ENCODE assay signal across 8 mouse cellular contexts in genomic region chr2:170205591-170206441, GRCm38 (mm10). TPM values are rescaled to one million over a fixed set of nuclear protein-coding genes. Genes with fewer than 3 reads are reported as not detected.
DNase-seq lines count a peak whose midpoint lies in the region.

No protein-coding gene starts in this region.

- no peaks in the 10 kb centered on the region for H3K36me3 ChIP-seq in midbrain, embryonic 10.5 days

- peaks cover 37% of the 10 kb centered on the region for H3K4me1 ChIP-seq in midbrain, embryonic 10.5 days

- DNase-seq in CD4-positive helper T cell, adult 2 months (ENCODE audit: low read depth, low spot score), result peak; percentile 83
- peak; percentile 83 for DNase-seq in R1 (ENCODE audit: low read depth, low spot score)
- peak; percentile 62 for DNase-seq in forelimb bud, embryonic 11.5 days (ENCODE audit: low read depth, low spot score)
- peak; percentile 59 for DNase-seq in kidney, postnatal 10 days
- peak; percentile 51 for DNase-seq in midbrain, embryonic 10.5 days (ENCODE audit: low spot score)
- DNase-seq in thymus, postnatal 10 days (ENCODE audit: low spot score in 2 of 2), result peak; percentile 47 to 52
- DNase-seq in frontal cortex, postnatal 36 days (ENCODE audit: low spot score in 2 of 2), result no peak
- DNase-seq in left cerebral cortex, adult 18-20 months (ENCODE audit: low spot score in 2 of 2), result no peak

- peak overlapping the region; percentile 83 for H3K27ac ChIP-seq in midbrain, embryonic 10.5 days (replicated peaks)

- peak overlapping the region; percentile 53 for H3K4me3 ChIP-seq in midbrain, embryonic 10.5 days

- WGBS in midbrain, embryonic 10.5 days, result under 1% methylated on average over 17 of the region's 17 CpGs

- no peaks in the 10 kb centered on the region for H3K9me3 ChIP-seq in midbrain, embryonic 10.5 days (replicated peaks)

- H3K27me3 ChIP-seq in midbrain, embryonic 10.5 days (ENCODE audit: low read depth, poor library complexity, severe bottlenecking), result peaks cover 18% of the 10 kb centered on the region; the same call in 1 of the 2 replicates

RNA-seq across cellular contexts. Expression of gene Zfp217, which starts 57.9 kb away (rescaled TPM):
- polyA plus RNA-seq in midbrain, embryonic 10.5 days (2016; fragmentation: Nextera tagmentation; extraction: Ambion mirVana), result 2.8 and 2.9 TPM in 2 replicates
- 1 to 10 TPM; 2.8 to 3.0 TPM for total RNA-seq in left cerebral cortex, adult 18-20 months (2021)

Comparison
In these comparisons a context has a peak if more than half of its experiments do, and no peak if none do; other contexts are left out.
1. DNase-seq: peak in CD4-positive helper T cell, adult 2 months (single experiment), R1 (single experiment), forelimb bud, embryonic 11.5 days (single experiment), kidney, postnatal 10 days (single experiment), midbrain, embryonic 10.5 days (single experiment) and thymus, postnatal 10 days (2 of 2); none in frontal cortex, postnatal 36 days (0 of 2) and left cerebral cortex, adult 18-20 months (0 of 2).